Mouse (Mus musculus): Measurements from ENCODE around the gene Hdac11. TPM values are rescaled to one million over a fixed set of nuclear protein-coding genes. Genes with fewer than 3 reads are reported as not detected.

The Hdac11 gene
- polyA plus RNA-seq, 1 experiment from 2014 or later, result 12.2 TPM

- Histone ChIP-seq H3K4me3 (replicated peaks) (no peak overlapping the region), H3K36me3 (no peaks in the 10 kb centered on the region), H3K4me2 (replicated peaks) (no peak overlapping the region), H3K9ac (no peak overlapping the region), H3K27me3 (no peaks in the 10 kb centered on the region), H3K4me1 (peaks cover 28% of the 10 kb centered on the region), H3K9me3 (replicated peaks) (no peaks in the 10 kb centered on the region), H3K27ac (replicated peaks) (no peak overlapping the region)
- no peak for ATAC-seq (ENCODE audit: insufficient number of reproducible peaks, low FRiP score, low TSS enrichment, low read depth)
- WGBS, result 72% methylated on average over 6 of the region's 6 CpGs
These were observed 30.5 kb downstream of the Hdac11 start for GRCm38 (mm10) chr6:91186934-91187333.

- H3K27me3 ChIP-seq, result no peaks in the 10 kb centered on the region
- peaks cover 34% of the 10 kb centered on the region for H3K4me1 ChIP-seq
- H3K36me3 ChIP-seq, result no peaks in the 10 kb centered on the region
- ATAC-seq (ENCODE audit: insufficient number of reproducible peaks, low FRiP score, low TSS enrichment, low read depth), result no peak
- WGBS, result 50% methylated on average over 3 of the region's 3 CpGs
- no peak overlapping the region for H3K4me2 ChIP-seq (replicated peaks)
- no peak overlapping the region for H3K4me3 ChIP-seq (replicated peaks)
- H3K27ac ChIP-seq (replicated peaks), result no peak overlapping the region
- H3K9me3 ChIP-seq (replicated peaks), result no peaks in the 10 kb centered on the region
- H3K9ac ChIP-seq, result no peak overlapping the region
These were observed 31.4 kb downstream of the Hdac11 start for GRCm38 (mm10) chr6:91187871-91188270.

- no peak overlapping the region for H3K4me2 ChIP-seq (replicated peaks)
- H3K36me3 ChIP-seq, result no peaks in the 10 kb centered on the region
- peaks cover 26% of the 10 kb centered on the region for H3K4me1 ChIP-seq
- H3K9ac ChIP-seq, result no peak overlapping the region
- no peak overlapping the region for H3K27ac ChIP-seq (replicated peaks)
- 70% methylated on average over 6 of the region's 6 CpGs for WGBS
- H3K4me3 ChIP-seq (replicated peaks), result no peak overlapping the region
- no peak for ATAC-seq (ENCODE audit: insufficient number of reproducible peaks, low FRiP score, low TSS enrichment, low read depth)
- H3K27me3 ChIP-seq, result no peaks in the 10 kb centered on the region
- H3K9me3 ChIP-seq (replicated peaks), result no peaks in the 10 kb centered on the region
These were observed 33.5 kb downstream of the Hdac11 start for GRCm38 (mm10) chr6:91189971-91190370.

- Histone ChIP-seq H3K4me3 (replicated peaks) (no peak overlapping the region), H3K9me3 (replicated peaks) (no peaks in the 10 kb centered on the region), H3K4me1 (peaks cover 26% of the 10 kb centered on the region), H3K4me2 (replicated peaks) (no peak overlapping the region), H3K27me3 (no peaks in the 10 kb centered on the region), H3K36me3 (no peaks in the 10 kb centered on the region), H3K27ac (replicated peaks) (no peak overlapping the region), H3K9ac (no peak overlapping the region)
- WGBS, result 46% methylated on average over 2 of the region's 2 CpGs
- ATAC-seq (ENCODE audit: insufficient number of reproducible peaks, low FRiP score, low TSS enrichment, low read depth), result no peak
These were observed 35.0 kb downstream of the Hdac11 start for GRCm38 (mm10) chr6:91191465-91191864.

- WGBS, result 72% methylated on average over 3 of the region's 3 CpGs
These were observed 36.0 kb downstream of the Hdac11 start for GRCm38 (mm10) chr6:91192421-91192820.

GRCm38 (mm10) chr6:91192851-91193545, 36.5 kb downstream of the Hdac11 start:
- Histone ChIP-seq H3K27me3 (no peaks in the 10 kb centered on the region), H3K9ac (no peak overlapping the region), H3K4me1 (peaks cover 22% of the 10 kb centered on the region), H3K36me3 (no peaks in the 10 kb centered on the region), H3K4me2 (replicated peaks) (no peak overlapping the region), H3K27ac (replicated peaks) (no peak overlapping the region), H3K4me3 (replicated peaks) (no peak overlapping the region), H3K9me3 (replicated peaks) (no peaks in the 10 kb centered on the region)
- WGBS, result 42% methylated on average over 1 of the region's 1 CpGs
- ATAC-seq (ENCODE audit: insufficient number of reproducible peaks, low FRiP score, low TSS enrichment, low read depth), result no peak

More at GRCm38 (mm10) chr6:91192421-91192820, 36.0 kb downstream of the Hdac11 start:
- Histone ChIP-seq H3K36me3 (no peaks in the 10 kb centered on the region), H3K9me3 (replicated peaks) (no peaks in the 10 kb centered on the region), H3K9ac (no peak overlapping the region), H3K4me2 (replicated peaks) (no peak overlapping the region), H3K27me3 (no peaks in the 10 kb centered on the region), H3K4me3 (replicated peaks) (no peak overlapping the region), H3K27ac (replicated peaks) (no peak overlapping the region), H3K4me1 (peaks cover 27% of the 10 kb centered on the region)
- ATAC-seq (ENCODE audit: insufficient number of reproducible peaks, low FRiP score, low TSS enrichment, low read depth), result no peak

GRCm38 (mm10) chr6:91198456-91198855, 42.0 kb downstream of the Hdac11 start:
- WGBS, result 60% methylated on average over 2 of the region's 2 CpGs
- H3K4me1 ChIP-seq, result peaks cover 56% of the 10 kb centered on the region

GRCm38 (mm10) chr6:91200429-91201188, 44.1 kb downstream of the Hdac11 start:
- H3K27ac ChIP-seq (replicated peaks), result peak overlapping the region; percentile 87
- no peak overlapping the region for H3K4me2 ChIP-seq (replicated peaks)
- 17% methylated on average over 8 of the region's 8 CpGs for WGBS
- no peak overlapping the region for H3K4me3 ChIP-seq (replicated peaks)
- ATAC-seq (ENCODE audit: insufficient number of reproducible peaks, low FRiP score, low TSS enrichment, low read depth), result peak; percentile 82
- H3K36me3 ChIP-seq, result no peaks in the 10 kb centered on the region
- no peak overlapping the region for H3K9ac ChIP-seq
- H3K9me3 ChIP-seq (replicated peaks), result no peaks in the 10 kb centered on the region
- H3K4me1 ChIP-seq, result peaks cover 62% of the 10 kb centered on the region
- no peaks in the 10 kb centered on the region for H3K27me3 ChIP-seq

More at GRCm38 (mm10) chr6:91198456-91198855, 42.0 kb downstream of the Hdac11 start:
- H3K27me3 ChIP-seq, result no peaks in the 10 kb centered on the region
- H3K4me3 ChIP-seq (replicated peaks), result no peak overlapping the region
- H3K9me3 ChIP-seq (replicated peaks), result no peaks in the 10 kb centered on the region
- ATAC-seq (ENCODE audit: insufficient number of reproducible peaks, low FRiP score, low TSS enrichment, low read depth), result no peak
- no peaks in the 10 kb centered on the region for H3K36me3 ChIP-seq
- no peak overlapping the region for H3K27ac ChIP-seq (replicated peaks)
- no peak overlapping the region for H3K4me2 ChIP-seq (replicated peaks)
- H3K9ac ChIP-seq, result no peak overlapping the region

GRCm38 (mm10) chr6:91201881-91202341, 45.4 kb downstream of the Hdac11 start:
- Histone ChIP-seq H3K4me3 (replicated peaks) (no peak overlapping the region), H3K27me3 (no peaks in the 10 kb centered on the region), H3K4me1 (peaks cover 60% of the 10 kb centered on the region), H3K27ac (replicated peaks) (peak overlapping the region; percentile 87), H3K36me3 (no peaks in the 10 kb centered on the region), H3K4me2 (replicated peaks) (no peak overlapping the region), H3K9me3 (replicated peaks) (no peaks in the 10 kb centered on the region), H3K9ac (no peak overlapping the region)
- no peak for ATAC-seq (ENCODE audit: insufficient number of reproducible peaks, low FRiP score, low TSS enrichment, low read depth)
- WGBS, result 47% methylated on average over 8 of the region's 8 CpGs

- Histone ChIP-seq H3K4me1 (peaks cover 56% of the 10 kb centered on the region), H3K4me3 (replicated peaks) (no peak overlapping the region), H3K9ac (no peak overlapping the region), H3K4me2 (replicated peaks) (no peak overlapping the region), H3K27me3 (no peaks in the 10 kb centered on the region), H3K9me3 (replicated peaks) (no peaks in the 10 kb centered on the region), H3K27ac (replicated peaks) (peak overlapping the region; percentile 87; the same call in 1 of the 2 replicates), H3K36me3 (no peaks in the 10 kb centered on the region)
- no peak for ATAC-seq (ENCODE audit: insufficient number of reproducible peaks, low FRiP score, low TSS enrichment, low read depth)
- 60% methylated on average over 4 of the region's 4 CpGs for WGBS
These were observed 46.1 kb downstream of the Hdac11 start for GRCm38 (mm10) chr6:91202571-91202970.

- 51% methylated on average over 3 of the region's 3 CpGs for WGBS
- Histone ChIP-seq H3K4me2 (replicated peaks) (no peak overlapping the region), H3K36me3 (no peaks in the 10 kb centered on the region), H3K9me3 (replicated peaks) (no peaks in the 10 kb centered on the region), H3K27ac (replicated peaks) (0 out of 2 replicates have a peak overlapping the region, but pooled peaks have one; percentile 39), H3K9ac (no peak overlapping the region), H3K27me3 (no peaks in the 10 kb centered on the region), H3K4me1 (peaks cover 57% of the 10 kb centered on the region), H3K4me3 (replicated peaks) (no peak overlapping the region)
- no peak for ATAC-seq (ENCODE audit: insufficient number of reproducible peaks, low FRiP score, low TSS enrichment, low read depth)
These were observed 48.9 kb downstream of the Hdac11 start for GRCm38 (mm10) chr6:91205346-91205745.

Measured in embryonic facial prominence, embryonic 15.5 days (tissue).